Mouse (Mus musculus) kidney, embryonic 15.5 days (tissue): ENCODE data around the gene Slamf7. TPM values are rescaled to one million over a fixed set of nuclear protein-coding genes. Genes with fewer than 3 reads are reported as not detected.
"Not testable (repeated sequence)": the region's sequence is repeated elsewhere in the genome, so short reads cannot be mapped to it uniquely, and the experiment has no call there.

ENCODE experiments used
- ATAC-seq: fragments of 200-750 bp; cut with Nextera tagmentation; replicated peaks from 2 replicates; pipeline ENCODE4 v1.8.0; 2017; ENCODE audit warnings: moderate TSS enrichment; ENCODE audit not compliant: low FRiP score
- H3K27ac ChIP-seq: fragments of 300-500 bp; sonication (generic); 2 replicates; pipeline ENCODE4 v1.5.1; 2015; ENCODE audit warnings: mild to moderate bottlenecking, inconsistent platforms
- H3K27me3 ChIP-seq: fragments of 300-500 bp; sonication (generic); 2 replicates; pipeline ENCODE4 v1.6.1; 2015; ENCODE audit warnings: inconsistent platforms
- H3K36me3 ChIP-seq: fragments of 300-500 bp; sonication (generic); 2 replicates; pipeline ENCODE4 v1.6.1; 2015; ENCODE audit warnings: inconsistent platforms
- H3K4me1 ChIP-seq: fragments of 300-500 bp; sonication (generic); 2 replicates; pipeline ENCODE4 v1.6.1; 2015; ENCODE audit warnings: inconsistent platforms
- H3K4me2 ChIP-seq: fragments of 300-500 bp; sonication (generic); 2 replicates; pipeline ENCODE4 v1.6.1; 2015; ENCODE audit warnings: moderate library complexity, mild to moderate bottlenecking, inconsistent platforms
- H3K4me3 ChIP-seq: fragments of 300-500 bp; sonication (generic); replicated peaks from 2 replicates; pipeline ENCODE4 v1.5.1; 2015; ENCODE audit warnings: mild to moderate bottlenecking, inconsistent platforms
- H3K9ac ChIP-seq: fragments of 300-500 bp; sonication (generic); 2 replicates; pipeline ENCODE4 v1.6.1; 2015; ENCODE audit warnings: mild to moderate bottlenecking, inconsistent platforms
- H3K9me3 ChIP-seq: fragments of 300-500 bp; sonication (generic); replicated peaks from 2 replicates; pipeline ENCODE4 v1.6.1; 2016; ENCODE audit warnings: inconsistent platforms
- WGBS: fragments of 180-500 bp; shearing (Covaris S2); methylation state at CpG from one replicate; pipeline ENCODE4 v1.1.7; 2015; ENCODE audit warnings: mixed read lengths; 5-methylcytosine and 5-hydroxymethylcytosine counted together
- polyA plus RNA-seq: library from polyadenylated mRNA; unstranded; fragments of >200 nt; fragmentation: Nextera tagmentation; extraction: Ambion mirVana; gene quantifications from 2 replicates; pipeline ENCODE4 v1.2.1, GENCODE M21; 2015

Gene Slamf7
- 0.13 TPM in 1 of 2 replicates, not detected in the other for polyA plus RNA-seq

DNA sequence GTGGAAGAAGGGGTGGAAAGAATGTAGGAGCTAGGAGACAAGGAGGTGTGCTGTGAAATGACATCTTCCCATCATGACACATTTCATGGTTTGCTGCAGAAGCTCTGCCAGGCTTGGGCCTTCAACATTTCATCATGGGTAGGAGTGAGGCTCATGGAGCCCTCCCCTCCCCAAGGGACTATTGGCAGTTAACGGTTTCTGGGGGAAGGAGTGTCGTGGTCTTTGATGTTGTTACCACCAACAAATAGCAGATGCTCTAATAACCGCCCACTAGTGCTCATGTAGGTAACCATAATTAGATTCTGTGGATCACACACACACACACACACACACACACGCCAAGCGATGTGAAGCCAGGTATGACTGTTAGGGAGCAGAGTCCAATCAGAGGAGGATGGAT, at the start of gene Slamf7:
Gene Slamf7, minus strand, starts transcription at position 302 of the 400 bp plus-strand sequence.
- Histone ChIP-seq H3K27me3 (no peaks in the 10 kb centered on the region), H3K9me3 (no peaks in the 10 kb centered on the region), H3K4me1 (no peaks in the 10 kb centered on the region), H3K4me3 (no peak within 1 kb of the TSS), H3K4me2 (no peak within 1 kb of the TSS), H3K36me3 (no peaks in the 10 kb centered on the region), H3K27ac (no peak within 1 kb of the TSS), H3K9ac (no peak within 1 kb of the TSS)
- ATAC-seq = no peak
- WGBS = 86% methylated on average over 5 of the region's 5 CpGs

DNA sequence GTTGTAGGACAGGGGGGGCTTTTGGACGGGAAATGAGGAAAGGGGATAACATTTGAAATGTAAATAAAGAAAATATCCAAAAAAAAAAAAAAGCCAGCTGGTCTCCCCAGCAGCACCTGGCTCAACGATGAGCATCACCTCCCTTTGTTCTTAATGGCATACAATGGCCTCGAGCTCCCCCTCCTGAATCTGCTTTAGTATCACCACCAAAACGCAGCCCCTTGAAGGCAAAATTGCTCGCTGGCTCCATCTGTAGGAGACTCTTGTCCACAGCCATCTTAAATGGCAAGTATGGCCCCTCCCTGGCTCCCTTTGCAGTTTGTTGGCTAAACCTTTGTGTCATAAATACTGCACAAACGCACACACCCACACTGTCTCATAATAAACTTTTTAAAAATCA, 46.1 kb upstream of the Slamf7 start:
- Histone ChIP-seq H3K9ac (no peak overlapping the region), H3K4me2 (no peak overlapping the region), H3K36me3 (no peaks in the 10 kb centered on the region), H3K9me3 (no peaks in the 10 kb centered on the region), H3K27ac (no peak overlapping the region), H3K4me3 (no peak overlapping the region), H3K27me3 (no peaks in the 10 kb centered on the region), H3K4me1 (no peaks in the 10 kb centered on the region)
- no peak for ATAC-seq
- WGBS = 17% methylated on average over 6 of the region's 6 CpGs

DNA sequence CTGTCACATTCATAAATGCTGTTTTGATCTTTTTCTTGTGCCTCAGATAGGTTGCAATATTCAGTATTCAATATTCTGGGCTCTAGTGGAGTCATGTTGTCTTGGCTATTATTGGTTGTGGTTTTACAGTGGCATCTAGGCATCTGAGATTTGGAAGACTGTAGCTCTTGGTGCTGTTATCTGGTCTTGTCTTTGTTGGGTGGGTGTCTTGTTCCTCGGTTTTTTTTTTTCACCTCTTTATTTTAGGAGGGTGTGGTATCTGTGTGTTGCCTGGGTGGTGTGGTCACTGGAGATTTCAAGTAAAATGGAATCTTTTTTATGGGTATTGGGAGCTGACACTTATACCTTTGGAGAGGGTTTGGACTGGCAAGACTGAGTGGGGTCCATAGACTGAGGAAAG, 41.1 kb upstream of the Slamf7 start:
- Histone ChIP-seq H3K4me1 (no peaks in the 10 kb centered on the region), H3K9ac (no peak overlapping the region)
- WGBS = 75% methylated on average over 1 of the region's 1 CpGs

DNA sequence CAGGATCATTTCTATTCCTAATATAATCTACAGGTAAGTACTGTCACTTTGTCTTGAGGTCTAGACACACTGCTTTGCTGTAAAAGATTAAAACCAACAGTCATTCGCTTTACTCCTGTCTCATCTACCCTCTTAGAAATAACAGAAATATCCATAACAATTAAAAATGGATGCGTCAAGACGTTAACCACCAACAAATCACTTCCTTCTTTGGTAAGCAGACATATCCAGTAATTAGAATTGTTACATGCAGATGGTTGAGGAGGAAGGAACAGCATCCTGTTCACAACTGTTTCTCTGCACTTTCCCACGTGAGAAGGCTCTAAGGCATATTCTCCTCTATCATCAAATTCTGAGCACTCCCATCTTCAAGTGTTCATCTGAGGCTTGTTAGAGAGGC, 34.5 kb upstream of the Slamf7 start:
- Histone ChIP-seq H3K36me3 (no peaks in the 10 kb centered on the region), H3K4me1 (no peaks in the 10 kb centered on the region), H3K9me3 (no peaks in the 10 kb centered on the region), H3K9ac (no peak overlapping the region), H3K27ac (no peak overlapping the region), H3K4me3 (no peak overlapping the region), H3K27me3 (no peaks in the 10 kb centered on the region), H3K4me2 (no peak overlapping the region)
- 78% methylated on average over 4 of the region's 4 CpGs for WGBS
- no peak for ATAC-seq

More for the DNA sequence above, 41.1 kb upstream of the Slamf7 start:
- no peak overlapping the region for H3K4me3 ChIP-seq
- no peaks in the 10 kb centered on the region for H3K36me3 ChIP-seq
- no peaks in the 10 kb centered on the region for H3K27me3 ChIP-seq
- no peaks in the 10 kb centered on the region for H3K9me3 ChIP-seq
- no peak overlapping the region for H3K27ac ChIP-seq
- no peak overlapping the region for H3K4me2 ChIP-seq
- ATAC-seq = no peak

DNA sequence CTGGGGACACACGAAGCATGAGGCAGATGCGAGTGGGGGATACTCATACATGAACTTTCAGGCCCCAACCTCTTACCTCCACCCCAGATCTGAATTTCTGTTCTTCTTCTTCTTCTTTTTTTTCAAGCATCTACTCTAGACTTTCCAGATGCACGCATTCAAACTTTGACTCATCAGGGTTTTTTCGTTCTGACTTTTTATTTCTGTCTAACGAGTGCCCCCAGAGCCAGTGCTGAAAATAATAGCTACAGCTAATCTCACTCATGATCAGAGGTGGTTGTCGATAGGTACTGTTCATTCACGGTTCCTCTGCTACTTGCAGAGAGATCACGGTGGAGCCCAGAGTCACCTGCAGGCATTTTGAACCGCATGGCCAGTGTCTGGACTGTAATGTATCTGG, 32.1 kb upstream of the Slamf7 start:
- no peak for ATAC-seq
- no peaks in the 10 kb centered on the region for H3K9me3 ChIP-seq
- H3K4me1 ChIP-seq = no peaks in the 10 kb centered on the region
- H3K36me3 ChIP-seq = no peaks in the 10 kb centered on the region
- no peaks in the 10 kb centered on the region for H3K27me3 ChIP-seq
- no peak overlapping the region for H3K9ac ChIP-seq
- H3K27ac ChIP-seq = no peak overlapping the region
- H3K4me2 ChIP-seq = no peak overlapping the region
- 91% methylated on average over 9 of the region's 9 CpGs for WGBS
- H3K4me3 ChIP-seq = no peak overlapping the region

DNA sequence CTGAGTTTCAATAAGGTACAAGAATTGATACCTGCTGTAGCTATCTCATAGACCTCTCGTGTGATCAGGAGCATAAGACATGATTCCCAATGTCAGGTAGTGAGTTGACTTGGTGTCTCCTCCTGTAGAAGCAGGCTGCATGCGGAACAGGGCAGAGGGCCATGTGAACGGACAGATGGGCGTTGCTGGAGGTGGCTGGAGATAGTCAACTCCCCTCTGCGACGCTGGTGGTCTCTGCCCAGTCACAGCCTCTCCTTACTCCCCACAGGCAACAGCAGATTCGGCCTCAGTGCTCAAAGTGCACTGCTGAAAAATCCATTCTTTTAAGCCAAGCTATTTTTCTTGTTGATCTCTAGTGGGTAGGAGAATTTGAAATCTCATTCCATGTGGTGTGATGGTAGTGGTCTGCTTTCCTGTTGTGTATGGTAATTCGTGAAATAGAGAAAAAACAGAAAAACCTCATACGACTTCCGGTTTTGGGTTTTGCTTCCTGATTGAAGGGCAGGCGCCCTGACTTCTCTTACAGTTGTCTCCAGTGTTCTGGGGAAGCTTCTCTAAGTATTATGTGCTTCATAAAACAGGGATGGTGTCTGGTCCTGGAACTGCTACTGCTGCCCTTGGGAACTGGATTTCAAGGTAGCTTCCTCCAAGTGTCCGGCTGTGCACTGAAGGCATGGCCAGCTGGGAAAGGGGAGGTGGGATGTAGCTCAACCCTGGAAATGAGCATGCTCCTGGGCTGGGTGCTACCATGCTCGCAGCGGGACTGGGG, 28.9 kb upstream of the Slamf7 start, which contains the start of gene Cd48:
Gene Cd48, plus strand, starts transcription at position 479 of the 769 bp plus-strand sequence.
- H3K9me3 ChIP-seq = no peaks in the 10 kb centered on the region
- H3K27me3 ChIP-seq = no peaks in the 10 kb centered on the region
- H3K4me3 ChIP-seq = no peak within 1 kb of the TSS
- ATAC-seq = no peak
- no peak within 1 kb of the TSS for H3K27ac ChIP-seq
- WGBS = 85% methylated on average over 14 of the region's 14 CpGs
- H3K36me3 ChIP-seq = no peaks in the 10 kb centered on the region
- H3K9ac ChIP-seq = no peak within 1 kb of the TSS
- no peak within 1 kb of the TSS for H3K4me2 ChIP-seq
- no peaks in the 10 kb centered on the region for H3K4me1 ChIP-seq

DNA sequence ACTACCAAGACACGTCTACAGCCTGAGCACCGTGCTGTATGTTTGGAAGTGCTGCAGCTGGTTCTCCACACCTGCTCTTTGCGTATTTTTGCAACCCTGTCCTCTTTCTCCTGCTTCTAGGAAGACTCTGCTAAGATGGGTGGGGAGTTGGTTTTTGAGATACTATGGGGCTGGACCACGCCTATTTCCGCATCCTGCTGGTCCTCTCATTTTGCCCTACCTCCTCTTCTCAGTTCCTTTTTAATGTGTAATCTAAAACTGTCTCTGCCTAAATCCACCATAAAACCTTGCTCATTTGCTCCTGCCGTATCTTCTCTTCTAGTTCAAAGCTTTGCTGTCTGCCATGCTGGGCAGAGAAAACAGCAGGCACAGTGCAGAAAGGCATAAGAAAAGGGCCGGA, 28.2 kb upstream of the Slamf7 start:
- Histone ChIP-seq H3K27me3 (no peaks in the 10 kb centered on the region), H3K9ac (no peak overlapping the region), H3K27ac (no peak overlapping the region), H3K4me2 (no peak overlapping the region), H3K4me1 (no peaks in the 10 kb centered on the region), H3K36me3 (no peaks in the 10 kb centered on the region), H3K9me3 (no peaks in the 10 kb centered on the region), H3K4me3 (no peak overlapping the region)
- 76% methylated on average over 7 of the region's 7 CpGs for WGBS
- ATAC-seq = no peak

DNA sequence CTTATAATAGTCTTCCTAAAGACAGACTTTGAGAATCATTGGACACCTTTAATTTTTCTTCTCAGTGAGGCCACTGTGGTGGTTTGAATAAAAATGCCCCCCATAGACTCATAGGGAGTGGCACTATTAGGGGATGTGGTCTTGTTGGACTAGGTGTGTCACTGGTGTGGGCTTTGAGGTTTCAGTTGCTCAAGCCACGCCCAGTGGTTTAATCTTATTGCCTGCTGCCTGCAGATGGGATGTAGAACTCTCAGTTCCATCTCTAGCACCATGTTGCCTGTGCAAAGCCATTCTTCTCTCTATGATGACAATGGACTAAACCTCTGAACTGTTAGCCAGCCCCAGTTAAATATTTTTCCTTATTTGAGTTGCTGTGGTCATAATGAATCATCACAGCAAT, 24.9 kb upstream of the Slamf7 start:
- H3K4me1 ChIP-seq = no peaks in the 10 kb centered on the region
- no peaks in the 10 kb centered on the region for H3K36me3 ChIP-seq
- H3K27me3 ChIP-seq = no peaks in the 10 kb centered on the region
- H3K9me3 ChIP-seq = no peaks in the 10 kb centered on the region
- H3K4me3 ChIP-seq = no peak overlapping the region
- H3K9ac ChIP-seq = no peak overlapping the region
- no peak for ATAC-seq
- no peak overlapping the region for H3K4me2 ChIP-seq
- no peak overlapping the region for H3K27ac ChIP-seq
- 87% methylated on average over 1 of the region's 1 CpGs for WGBS

DNA sequence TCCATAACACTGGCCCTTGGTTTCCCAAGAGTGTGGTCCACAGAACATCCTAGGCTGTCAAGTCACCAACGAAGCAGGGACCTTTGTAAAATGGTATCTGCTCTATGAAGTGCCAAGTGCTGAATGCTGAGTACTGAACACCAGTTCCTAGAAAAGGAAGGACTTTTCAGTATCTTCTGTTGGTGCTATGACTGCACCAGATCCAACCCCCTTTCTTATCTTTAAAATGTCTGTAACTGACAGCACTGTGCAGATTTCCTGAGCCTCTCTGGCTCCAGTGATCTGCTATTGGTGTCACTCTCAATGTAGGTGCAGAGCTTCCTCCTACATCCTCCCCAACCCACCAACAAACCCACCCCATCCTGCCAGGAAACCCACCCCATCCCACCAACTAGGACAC, 21.6 kb upstream of the Slamf7 start:
- Histone ChIP-seq H3K9me3 (no peaks in the 10 kb centered on the region), H3K27ac (no peak overlapping the region), H3K36me3 (no peaks in the 10 kb centered on the region), H3K9ac (no peak overlapping the region), H3K4me1 (no peaks in the 10 kb centered on the region), H3K27me3 (no peaks in the 10 kb centered on the region), H3K4me3 (no peak overlapping the region), H3K4me2 (no peak overlapping the region)
- WGBS = 70% methylated on average over 1 of the region's 1 CpGs
- no peak for ATAC-seq

DNA sequence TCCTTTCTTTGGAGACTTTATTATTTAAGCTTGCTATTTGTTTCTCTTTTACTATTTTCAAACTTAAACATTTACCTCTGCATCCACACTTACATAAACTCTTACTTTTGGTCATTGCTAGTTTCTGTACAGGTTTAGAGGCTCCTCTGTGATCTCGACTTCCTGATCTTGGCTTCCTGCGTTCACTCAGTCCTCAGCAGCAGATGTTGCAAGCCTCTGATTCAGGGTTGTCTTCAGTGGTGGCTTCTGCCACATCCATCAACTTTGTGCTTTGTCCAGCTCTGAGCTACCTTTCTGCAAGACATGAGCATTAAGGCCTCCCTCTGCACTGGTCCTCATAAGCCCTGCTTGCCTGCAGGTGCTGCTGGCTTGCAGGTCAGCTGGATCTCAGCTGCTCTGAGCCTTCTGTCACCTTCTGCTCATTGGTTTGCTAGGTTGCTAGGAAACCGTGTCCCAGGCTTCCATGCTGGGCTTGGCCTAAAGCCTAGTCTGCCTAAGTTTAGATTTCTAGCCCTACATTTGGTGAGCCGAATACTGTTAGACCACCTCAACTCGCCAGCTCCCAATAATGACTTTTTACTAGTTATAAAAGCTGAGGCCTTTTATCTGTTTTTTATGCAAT, 20.1 kb upstream of the Slamf7 start:
- WGBS = 79% methylated on average over 5 of the region's 5 CpGs
- H3K4me3 ChIP-seq = no peak overlapping the region
- no peak overlapping the region for H3K27ac ChIP-seq
- H3K4me2 ChIP-seq = no peak overlapping the region
- ATAC-seq = no peak
- H3K27me3 ChIP-seq = no peaks in the 10 kb centered on the region
- no peaks in the 10 kb centered on the region for H3K36me3 ChIP-seq
- no peaks in the 10 kb centered on the region for H3K9me3 ChIP-seq
- H3K4me1 ChIP-seq = no peaks in the 10 kb centered on the region
- H3K9ac ChIP-seq = no peak overlapping the region

DNA sequence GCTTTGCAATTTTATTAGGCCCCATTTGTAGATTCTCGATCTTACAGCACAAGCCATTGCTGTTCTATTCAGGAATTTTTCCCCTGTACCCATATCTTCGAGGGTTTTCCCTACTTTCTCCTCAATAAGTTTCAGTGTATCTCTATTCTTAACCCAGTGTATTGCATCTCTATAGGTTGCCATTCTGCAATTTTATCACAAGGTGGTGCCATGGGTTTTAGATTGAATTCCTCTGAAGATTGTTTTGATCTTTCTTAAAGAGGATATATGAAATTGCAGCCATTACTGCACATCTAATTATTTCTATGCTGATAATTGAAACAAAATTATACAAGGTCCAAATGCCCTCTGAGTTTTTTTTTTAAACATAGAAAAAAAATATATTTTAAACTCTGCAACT, 19.6 kb upstream of the Slamf7 start:
- H3K36me3 ChIP-seq, H3K4me3 ChIP-seq, H3K9me3 ChIP-seq, H3K4me1 ChIP-seq, H3K9ac ChIP-seq, H3K27me3 ChIP-seq, ATAC-seq, H3K27ac ChIP-seq, H3K4me2 ChIP-seq: not testable (repeated sequence)
- 84% methylated on average over 2 of the region's 2 CpGs for WGBS

DNA sequence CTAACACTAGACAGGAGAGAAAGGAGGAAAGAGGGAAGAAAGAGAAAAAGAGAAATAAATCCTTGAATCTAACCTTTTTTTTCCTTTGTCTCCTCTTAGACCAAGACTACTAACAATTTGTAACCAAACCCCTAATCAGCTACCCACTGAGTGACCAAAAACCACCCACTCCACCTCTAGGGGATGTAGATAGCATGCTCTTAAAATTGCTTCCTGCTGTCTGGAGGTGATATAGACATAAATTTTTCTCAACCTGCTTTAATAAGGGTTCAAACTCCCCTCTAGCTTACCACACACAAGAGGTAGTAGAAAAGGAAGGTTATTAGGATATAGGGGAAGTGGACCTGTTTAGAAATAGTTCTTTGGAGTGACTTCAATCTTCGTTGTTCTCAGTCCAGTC, 14.3 kb upstream of the Slamf7 start:
- no peaks in the 10 kb centered on the region for H3K9me3 ChIP-seq
- 65% methylated on average over 1 of the region's 1 CpGs for WGBS
- H3K36me3 ChIP-seq = no peaks in the 10 kb centered on the region
- no peak overlapping the region for H3K9ac ChIP-seq
- H3K4me3 ChIP-seq = no peak overlapping the region
- H3K27me3 ChIP-seq = no peaks in the 10 kb centered on the region
- no peaks in the 10 kb centered on the region for H3K4me1 ChIP-seq
- no peak overlapping the region for H3K4me2 ChIP-seq
- no peak for ATAC-seq
- H3K27ac ChIP-seq = no peak overlapping the region
